Mouse (Mus musculus) layer of hippocampus, postnatal 14 days (tissue): ENCODE data around the gene Slc22a19. TPM values are rescaled to one million over a fixed set of nuclear protein-coding genes. Genes with fewer than 3 reads are reported as not detected.
"Not testable (repeated sequence)": the region's sequence is repeated elsewhere in the genome, so short reads cannot be mapped to it uniquely, and the experiment has no call there.

Experiments used
- DNase-seq, 2 experiments: peaks; one replicate each; pipeline ENCODE4 v3.0.0; 2021 to 2022; ENCODE audit warnings: low spot score in 2 of 2, mixed read lengths in 1 of 2
- long read RNA-seq, 2 experiments: library from polyadenylated mRNA; stranded (forward); transcript quantifications; one replicate each; pipeline ENCODE4 v2.0.0; 2021
- total RNA-seq, 2 experiments: library from RNA; stranded (reverse); gene quantifications; 2 replicates each; pipeline ENCODE4 v1.2.3; 2021

Gene Slc22a19
- not detected for total RNA-seq
- long read RNA-seq, experiment 1 = 0 reads
- long read RNA-seq, experiment 2 = 0 reads

- DNase-seq = no peak
These were observed at the start of gene Slc22a19 for GRCm38 (mm10) chr19:7711148-7711547. TSS of gene Slc22a19 (minus strand) at chr19:7711310.

- not testable (repeated sequence) for DNase-seq
These were observed 42.3 kb upstream of the Slc22a19 start for GRCm38 (mm10) chr19:7753371-7753770.

GRCm38 (mm10) chr19:7729543-7729942 is 18.4 kb upstream of the Slc22a19 start:
- DNase-seq = peak in 1 of 2 experiments; percentile 15

GRCm38 (mm10) chr19:7693104-7693503 is 18.0 kb downstream of the Slc22a19 start:
- DNase-seq = not testable (repeated sequence)

- no peak for DNase-seq
These were observed 19.9 kb downstream of the Slc22a19 start for GRCm38 (mm10) chr19:7691259-7691658.

GRCm38 (mm10) chr19:7687988-7688387 is 23.1 kb downstream of the Slc22a19 start:
- no peak for DNase-seq

GRCm38 (mm10) chr19:7672033-7672432 is 39.1 kb downstream of the Slc22a19 start:
- DNase-seq = no peak

- DNase-seq = no peak
These were observed 62.0 kb downstream of the Slc22a19 start for GRCm38 (mm10) chr19:7648913-7649666.

- DNase-seq = no peak
These were observed 77.3 kb downstream of the Slc22a19 start for GRCm38 (mm10) chr19:7633786-7634185.

GRCm38 (mm10) chr19:7633021-7633420 is 78.1 kb downstream of the Slc22a19 start:
- DNase-seq = no peak

Other genes starting within 250 kb of the Slc22a19 start
- 100 to 1,000 TPM; 850 to 871 TPM for gene Rtn3, start 228.0 kb downstream of the Slc22a19 start, total RNA-seq
- 10 to 100 TPM; 20.8 to 20.9 TPM for gene Atl3, start 217.3 kb downstream of the Slc22a19 start, total RNA-seq
- 10 to 100 TPM; 13.0 to 14.9 TPM for gene Pla2g16, start 153.9 kb downstream of the Slc22a19 start, total RNA-seq
- under 1 TPM; 0.21 to 0.31 TPM for gene Lgals12, start 104.1 kb downstream of the Slc22a19 start, total RNA-seq
- gene Hrasls5, start 98.8 kb downstream of the Slc22a19 start, total RNA-seq = not detected
- gene Slc22a26, start 91.4 kb upstream of the Slc22a19 start, total RNA-seq = not detected